Mouse (Mus musculus) WW6 (cell line): ENCODE measurements around the gene Kdm6b.

ENCODE experiments used
- DNase-seq: peaks from one replicate; pipeline ENCODE4 v3.0.0-alpha.2; 2013; ENCODE audit warnings: low read depth, low spot score

The Kdm6b gene

GRCm38 (mm10) chr11:69419443-69419812 is 6.0 kb upstream of the Kdm6b start:
- DNase-seq: no peak

GRCm38 (mm10) chr11:69418481-69419442 is 5.3 kb upstream of the Kdm6b start:
- DNase-seq: peak; percentile 95

GRCm38 (mm10) chr11:69417449-69418384 is 4.2 kb upstream of the Kdm6b start:
- peak; percentile 95 for DNase-seq

GRCm38 (mm10) chr11:69416921-69417448 is 3.5 kb upstream of the Kdm6b start:
- no peak for DNase-seq

- DNase-seq: no peak
These were observed 3.0 kb upstream of the Kdm6b start for GRCm38 (mm10) chr11:69416509-69416908.

GRCm38 (mm10) chr11:69415668-69416451 is 2.4 kb upstream of the Kdm6b start:
- DNase-seq: no peak

- DNase-seq: no peak
These were observed 1.8 kb upstream of the Kdm6b start for GRCm38 (mm10) chr11:69415327-69415667.

- DNase-seq: no peak
These were observed 1.2 kb upstream of the Kdm6b start for GRCm38 (mm10) chr11:69414421-69415326.

GRCm38 (mm10) chr11:69412548-69412947 is 927 bp downstream of the Kdm6b start:
- no peak for DNase-seq

- DNase-seq: no peak
These were observed 1.8 kb downstream of the Kdm6b start for GRCm38 (mm10) chr11:69411538-69412203.

GRCm38 (mm10) chr11:69411073-69411535 is 2.4 kb downstream of the Kdm6b start:
- peak; percentile 92 for DNase-seq

- no peak for DNase-seq
These were observed 3.0 kb downstream of the Kdm6b start for GRCm38 (mm10) chr11:69410310-69411072.

- DNase-seq: no peak
These were observed 3.5 kb downstream of the Kdm6b start for GRCm38 (mm10) chr11:69410045-69410309.

- no peak for DNase-seq
These were observed 4.0 kb downstream of the Kdm6b start for GRCm38 (mm10) chr11:69409378-69410044.

- DNase-seq: no peak
These were observed 4.7 kb downstream of the Kdm6b start for GRCm38 (mm10) chr11:69408541-69409377.

GRCm38 (mm10) chr11:69407724-69408004 is 5.8 kb downstream of the Kdm6b start:
- no peak for DNase-seq

GRCm38 (mm10) chr11:69406867-69407723 is 6.4 kb downstream of the Kdm6b start:
- DNase-seq: no peak
